Mouse (Mus musculus) MEL (cell line): ENCODE data around the gene St6galnac3. TPM values are rescaled to one million over a fixed set of nuclear protein-coding genes. Genes with fewer than 3 reads are reported as not detected.

ENCODE experiments used
- DNase-seq: peaks from one replicate; pipeline ENCODE4 v3.0.0; 2011; ENCODE audit warnings: low read depth, low spot score
- H3K27ac ChIP-seq: 2 replicates; pipeline ENCODE4 v1.5.1; 2012; ENCODE audit warnings: low read depth, mild to moderate bottlenecking, control low read depth, low read length, moderate library complexity; ENCODE audit not compliant: control insufficient read depth
- H3K27me3 ChIP-seq, 2 experiments: fragments of 150-350 bp in 1 of 2; sonication (generic) in 1 of 2; 2 replicates each; pipeline ENCODE4 v1.6.1; 2012; ENCODE audit warnings: low read length in 2 of 2, mild to moderate bottlenecking in 2 of 2, improper control_type of control experiment in 1 of 2, moderate library complexity in 1 of 2; ENCODE audit not compliant: insufficient read depth in 2 of 2, control insufficient read depth in 1 of 2
- H3K36me3 ChIP-seq, 2 experiments: 2 replicates each; pipeline ENCODE4 v1.6.1; 2012 to 2014; ENCODE audit warnings: low read length in 2 of 2, improper control_type of control experiment in 1 of 2, inconsistent platforms in 1 of 2, mild to moderate bottlenecking in 1 of 2; ENCODE audit not compliant: insufficient read depth in 2 of 2, control insufficient read depth in 1 of 2
- H3K4me1 ChIP-seq, 2 experiments: fragments of 150-350 bp in 1 of 2; sonication (generic) in 1 of 2; 2 replicates each; pipeline ENCODE4 v1.6.1; 2012; ENCODE audit warnings: low read length in 2 of 2, improper control_type of control experiment in 1 of 2, mild to moderate bottlenecking in 1 of 2; ENCODE audit not compliant: insufficient read depth in 2 of 2, control insufficient read depth in 1 of 2
- H3K4me3 ChIP-seq, 2 experiments: fragments of 150-350 bp in 1 of 2; sonication (generic) in 1 of 2; 2 replicates each; pipeline ENCODE4 v1.5.1; 2012; ENCODE audit warnings: low read depth in 2 of 2, low read length in 2 of 2, mild to moderate bottlenecking in 2 of 2, moderate library complexity in 2 of 2, control low read depth in 1 of 2, improper control_type of control experiment in 1 of 2; ENCODE audit not compliant: control insufficient read depth in 1 of 2, insufficient read depth in 1 of 2
- H3K79me2 ChIP-seq: 2 replicates; pipeline ENCODE4 v1.6.1; 2012; ENCODE audit warnings: mild to moderate bottlenecking, low read length, moderate library complexity; ENCODE audit not compliant: control insufficient read depth, poor library complexity, insufficient read depth
- H3K9ac ChIP-seq: 2 replicates; pipeline ENCODE4 v1.6.1; 2012; ENCODE audit warnings: low read depth, mild to moderate bottlenecking, control low read depth, low read length, moderate library complexity; ENCODE audit not compliant: control insufficient read depth, poor library complexity, severe bottlenecking
- H3K9me3 ChIP-seq: fragments of 150-350 bp; sonication (generic); replicated peaks from 2 replicates; pipeline ENCODE4 v1.6.1; 2012; ENCODE audit warnings: mild to moderate bottlenecking, low read length, improper control_type of control experiment, moderate library complexity; ENCODE audit not compliant: insufficient read depth
- CTCF ChIP-seq, 3 experiments: IDR thresholded peaks in 2 of 3; conservative IDR thresholded peaks in 1 of 3; 2 replicates each; pipeline ENCODE4 v1.5.1; 2011 to 2012; ENCODE audit warnings: low read length in 3 of 3, low read depth in 2 of 3, mild to moderate bottlenecking in 2 of 3, improper control_type of control experiment in 1 of 3, inconsistent platforms in 1 of 3, mixed read lengths in 1 of 3, moderate library complexity in 1 of 3; ENCODE audit not compliant: control insufficient read depth in 1 of 3, insufficient read depth in 1 of 3, poor library complexity in 1 of 3, severe bottlenecking in 1 of 3
- ELF1 ChIP-seq: IDR thresholded peaks from 2 replicates; pipeline ENCODE4 v1.6.1; 2014; ENCODE audit warnings: low read depth, mild to moderate bottlenecking, inconsistent platforms, low read length, improper control_type of control experiment, moderate library complexity
- HCFC1 ChIP-seq: IDR thresholded peaks from 2 replicates; pipeline ENCODE4 v1.6.1; 2012; ENCODE audit warnings: low read depth, mild to moderate bottlenecking, inconsistent platforms, low read length, improper control_type of control experiment, moderate library complexity
- MEF2A ChIP-seq: IDR thresholded peaks from 2 replicates; pipeline ENCODE4 v1.6.1; 2014; ENCODE audit warnings: low read depth, mild to moderate bottlenecking, inconsistent platforms, low read length, improper control_type of control experiment; ENCODE audit not compliant: poor library complexity, insufficient replicate concordance, severe bottlenecking; ENCODE audit errors: extremely low read depth
- MYC ChIP-seq: IDR thresholded peaks from 2 replicates; pipeline ENCODE4 v1.6.1; 2011; ENCODE audit warnings: low read depth, mild to moderate bottlenecking, low read length, improper control_type of control experiment, moderate library complexity
- NELFE ChIP-seq: IDR thresholded peaks from 2 replicates; pipeline ENCODE4 v1.6.1; 2011; ENCODE audit warnings: low read depth, low read length, improper control_type of control experiment
- NRF1 ChIP-seq: IDR thresholded peaks from 2 replicates; pipeline ENCODE4 v1.6.1; 2014; ENCODE audit warnings: low read depth, mild to moderate bottlenecking, inconsistent platforms, low read length, improper control_type of control experiment, moderate library complexity; ENCODE audit not compliant: poor library complexity, insufficient read depth, severe bottlenecking
- POLR2A ChIP-seq, 2 experiments: IDR thresholded peaks; 2 replicates each; pipeline ENCODE4 v1.6.1; 2011 to 2012; ENCODE audit warnings: low read length in 2 of 2, mild to moderate bottlenecking in 2 of 2, control low read depth in 1 of 2, improper control_type of control experiment in 1 of 2, low read depth in 1 of 2, moderate library complexity in 1 of 2; ENCODE audit not compliant: control insufficient read depth in 1 of 2, insufficient read depth in 1 of 2, poor library complexity in 1 of 2
- SMC3 ChIP-seq: IDR thresholded peaks from 2 replicates; pipeline ENCODE4 v1.6.1; 2011; ENCODE audit warnings: low read depth, low read length, improper control_type of control experiment
- TAL1 ChIP-seq: IDR thresholded peaks from 2 replicates; pipeline ENCODE4 v1.6.1; 2012; ENCODE audit warnings: mild to moderate bottlenecking, inconsistent platforms, low read length, moderate library complexity, mixed read lengths
- TBP ChIP-seq: IDR thresholded peaks from 2 replicates; pipeline ENCODE4 v1.8.0; 2011; ENCODE audit warnings: low read depth, low read length, improper control_type of control experiment
- USF2 ChIP-seq, 2 experiments: IDR thresholded peaks; 2 replicates each; pipeline ENCODE4 v1.6.1; 2011 to 2012; ENCODE audit warnings: improper control_type of control experiment in 2 of 2, low read length in 2 of 2, borderline replicate concordance in 1 of 2, inconsistent platforms in 1 of 2, low read depth in 1 of 2, mild to moderate bottlenecking in 1 of 2; ENCODE audit not compliant: insufficient read depth in 1 of 2
- ZKSCAN1 ChIP-seq: IDR thresholded peaks from 2 replicates; pipeline ENCODE4 v1.6.1; 2012; ENCODE audit warnings: low read depth, mild to moderate bottlenecking, inconsistent platforms, low read length, improper control_type of control experiment, moderate library complexity
- ZNF384 ChIP-seq: IDR thresholded peaks from 2 replicates; pipeline ENCODE4 v1.6.1; 2012; ENCODE audit warnings: low read depth, mild to moderate bottlenecking, inconsistent platforms, low read length, improper control_type of control experiment
- polyA plus RNA-seq, 2 experiments: library from polyadenylated mRNA; stranded (reverse) in 1 of 2; unstranded in 1 of 2; fragments of >175 nt in 1 of 2; fragments of >200 nt in 1 of 2; gene quantifications; 2 replicates each; pipeline versions ENCODE4 v1.2.1 to v1.2.4; 2012; ENCODE audit warnings: low replicate concordance in 2 of 2, low read depth in 1 of 2; ENCODE audit not compliant: insufficient read length in 2 of 2, insufficient read depth in 1 of 2, missing spikeins in 1 of 2
- total RNA-seq: library from RNA; depleted of rRNA; stranded (reverse); fragments of 300-350 nt; gene quantifications from 2 replicates; pipeline ENCODE4 v1.2.3, GENCODE M21; 2012

Gene St6galnac3
- total and polyA plus RNA-seq, 3 experiments = 7.8 to 11.4 TPM; not detected in 1

DNA sequence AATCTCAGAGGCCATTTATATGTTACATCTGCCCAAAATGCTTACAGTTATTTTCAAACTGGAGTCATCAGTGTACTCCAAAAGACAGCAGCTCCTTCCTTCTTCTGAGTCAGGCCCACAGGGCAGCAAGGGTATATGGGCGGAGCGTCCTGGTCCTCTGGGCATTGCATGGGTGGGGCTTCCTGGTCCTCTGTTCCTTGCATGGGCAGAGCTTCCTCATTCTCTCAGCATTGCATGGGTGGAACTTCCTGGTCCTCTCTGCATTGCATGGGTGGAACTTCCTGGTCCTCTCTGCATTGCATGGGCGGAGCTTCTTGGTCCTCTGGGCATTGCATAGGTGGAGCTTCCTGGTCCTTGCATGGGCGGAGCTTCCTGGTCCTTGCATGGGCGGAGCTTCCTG is 432.1 kb downstream of the St6galnac3 start:
- H3K27ac ChIP-seq = no peak overlapping the region
- no peaks in the 10 kb centered on the region for H3K27me3 ChIP-seq
- DNase-seq = peak; percentile 91
- peak overlapping the region in 1 of 2 experiments; percentile 2; a peak in 1 of 4 replicates for H3K4me3 ChIP-seq
- no peaks in the 10 kb centered on the region for H3K79me2 ChIP-seq
- H3K9ac ChIP-seq = 0 out of 2 replicates have a peak overlapping the region, but pooled peaks have one; percentile 5
- no peaks in the 10 kb centered on the region for H3K9me3 ChIP-seq
- TF ChIP-seq NRF1 (no peak), TBP (no peak), HCFC1 (peak; percentile 36; the same call in 1 of the 2 replicates), NELFE (0 out of 2 replicates have a peak, but pooled peaks have one; percentile 7), CTCF (IDR thresholded peaks at IDR 0.05 in 2 of 3, conservative IDR thresholded peaks at IDR 0.05 in 1 of 3; ENCODE audit: control insufficient read depth in 1 of 3, insufficient read depth in 1 of 3, low read depth in 2 of 3, low read length in 3 of 3, poor library complexity in 1 of 3, severe bottlenecking in 1 of 3) (no peak), ZNF384 (no peak), ELF1 (peak; percentile 95), TAL1 (no peak), POLR2A (IDR thresholded peaks at IDR 0.05; ENCODE audit: control insufficient read depth in 1 of 2, insufficient read depth in 1 of 2, low read depth in 1 of 2, low read length in 2 of 2, poor library complexity in 1 of 2) (peak in 1 of 2 experiments; percentile 55; a peak in 2 of 4 replicates), USF2 (IDR thresholded peaks at IDR 0.05; ENCODE audit: borderline replicate concordance in 1 of 2, insufficient read depth in 1 of 2, low read depth in 1 of 2, low read length in 2 of 2) (no peak)
- H3K36me3 ChIP-seq = peaks cover 0 to 3% of the 10 kb centered on the region in 2 experiments; a peak in 2 of 4 replicates
- peaks cover 0 to 3% of the 10 kb centered on the region in 2 experiments; a peak in 2 of 4 replicates for H3K4me1 ChIP-seq

DNA sequence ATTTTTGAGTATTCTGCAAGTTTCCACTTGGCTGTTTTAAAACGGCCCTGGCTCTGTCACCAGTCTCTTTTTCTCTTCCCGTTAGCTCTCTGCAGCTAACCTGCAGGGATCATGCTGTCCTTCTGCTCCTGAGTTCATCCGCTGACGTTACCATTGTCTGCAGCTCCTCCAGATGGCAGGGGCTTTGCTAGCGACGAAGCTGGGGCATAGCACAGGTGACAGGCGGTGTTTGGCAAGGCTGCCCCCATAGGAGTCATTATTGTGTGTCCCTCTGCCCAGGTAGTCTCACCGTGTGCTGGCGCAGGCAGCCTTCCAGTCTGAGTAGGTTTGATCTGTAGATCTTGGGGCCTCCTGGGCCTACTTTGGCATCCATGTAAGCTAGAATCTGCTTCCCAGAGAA is 432.6 kb downstream of the St6galnac3 start:
- Histone ChIP-seq H3K9ac (0 out of 2 replicates have a peak overlapping the region, but pooled peaks have one; percentile 5), H3K4me3 (peak overlapping the region in 1 of 2 experiments; percentile 2; a peak in 1 of 4 replicates), H3K9me3 (no peaks in the 10 kb centered on the region), H3K79me2 (no peaks in the 10 kb centered on the region), H3K27me3 (no peaks in the 10 kb centered on the region), H3K27ac (no peak overlapping the region), H3K4me1 (peaks cover 0 to 3% of the 10 kb centered on the region in 2 experiments; a peak in 2 of 4 replicates), H3K36me3 (peaks cover 0 to 3% of the 10 kb centered on the region in 2 experiments; a peak in 2 of 4 replicates)
- TF ChIP-seq ZKSCAN1 = no peak
- no peak for TF ChIP-seq SMC3
- no peak for TF ChIP-seq CTCF (IDR thresholded peaks at IDR 0.05 in 2 of 3, conservative IDR thresholded peaks at IDR 0.05 in 1 of 3; ENCODE audit: control insufficient read depth in 1 of 3, insufficient read depth in 1 of 3, low read depth in 2 of 3, low read length in 3 of 3, poor library complexity in 1 of 3, severe bottlenecking in 1 of 3)
- no peak for TF ChIP-seq MEF2A
- no peak for TF ChIP-seq MYC
- 0 out of 2 replicates have a peak, but pooled peaks have one; percentile 5 for TF ChIP-seq NELFE
- no peak for DNase-seq
